Mouse (Mus musculus) CH12.LX (cell line): ENCODE measurements around the gene Pip4k2c.

Experiments
- CHD1 ChIP-seq: IDR thresholded peaks from 2 replicates; pipeline ENCODE4 v1.6.1; 2012; ENCODE audit warnings: low read depth, low read length, improper control_type of control experiment, inconsistent platforms
- CTCF ChIP-seq, 2 experiments: IDR thresholded peaks in 1 of 2; conservative IDR thresholded peaks in 1 of 2; 2 replicates each; pipeline ENCODE4 v1.5.1; 2011 to 2012; ENCODE audit warnings: low read depth in 2 of 2, low read length in 2 of 2, improper control_type of control experiment in 1 of 2, inconsistent platforms in 1 of 2, mild to moderate bottlenecking in 1 of 2, moderate library complexity in 1 of 2
- EP300 ChIP-seq: IDR thresholded peaks from 2 replicates; pipeline ENCODE4 v1.6.1; 2011; ENCODE audit warnings: low read length, improper control_type of control experiment
- MAZ ChIP-seq: IDR thresholded peaks from 2 replicates; pipeline ENCODE4 v1.6.1; 2012; ENCODE audit warnings: low read depth, mild to moderate bottlenecking, inconsistent platforms, low read length, improper control_type of control experiment, moderate library complexity
- NRF1 ChIP-seq: IDR thresholded peaks from 2 replicates; pipeline ENCODE4 v1.6.1; 2014; ENCODE audit warnings: low read depth, mild to moderate bottlenecking, inconsistent platforms, low read length, improper control_type of control experiment, moderate library complexity
- POLR2A ChIP-seq: IDR thresholded peaks from 2 replicates; pipeline ENCODE4 v1.6.1; 2011; ENCODE audit warnings: low read depth, mild to moderate bottlenecking, improper control_type of control experiment, low read length
- POLR2AphosphoS2 ChIP-seq: IDR thresholded peaks from 2 replicates; pipeline ENCODE4 v1.6.1; 2011; ENCODE audit warnings: low read depth, low read length, improper control_type of control experiment
- SIN3A ChIP-seq: IDR thresholded peaks from 2 replicates; pipeline ENCODE4 v1.6.1; 2012; ENCODE audit warnings: low read length, improper control_type of control experiment, inconsistent platforms
- TCF12 ChIP-seq: IDR thresholded peaks from 2 replicates; pipeline ENCODE4 v1.6.1; 2014; ENCODE audit warnings: low read depth, mild to moderate bottlenecking, inconsistent platforms, low read length, improper control_type of control experiment
- ZC3H11A ChIP-seq: IDR thresholded peaks from 2 replicates; pipeline ENCODE4 v1.6.1; 2012; ENCODE audit warnings: low read depth, mild to moderate bottlenecking, inconsistent platforms, low read length, improper control_type of control experiment

GRCm38 (mm10) chr10:127213704-127214421 lies 2.5 kb upstream of the Pip4k2c start:
- TF ChIP-seq POLR2A = no peak
- no peak for TF ChIP-seq SIN3A
- no peak for TF ChIP-seq ZC3H11A
- TF ChIP-seq CTCF (conservative IDR thresholded peaks at IDR 0.05 in 1 of 2, IDR thresholded peaks at IDR 0.05 in 1 of 2; ENCODE audit: low read depth in 2 of 2, low read length in 2 of 2) = no peak
- no peak for TF ChIP-seq MAZ
- TF ChIP-seq TCF12 = no peak
- TF ChIP-seq NRF1 = no peak
- TF ChIP-seq EP300 = no peak
- no peak for TF ChIP-seq CHD1
- TF ChIP-seq POLR2AphosphoS2 = no peak
